Mouse (Mus musculus) layer of hippocampus, postnatal 36 days (tissue): ENCODE results near the gene Sar1a. TPM values are rescaled to one million over a fixed set of nuclear protein-coding genes. Genes with fewer than 3 reads are reported as not detected.
A peak's percentile ranks its signal among the peaks of the same experiment; 100 is the strongest.

Source experiments
- DNase-seq, 2 experiments: peaks; one replicate each; pipeline ENCODE4 v3.0.0; 2022
- total RNA-seq, 2 experiments: library from RNA; stranded (reverse); gene quantifications; 2 replicates each; pipeline ENCODE4 v1.2.3; 2021

Gene Sar1a
- 100 to 1,000 TPM; 120 to 122 TPM for total RNA-seq

DNA sequence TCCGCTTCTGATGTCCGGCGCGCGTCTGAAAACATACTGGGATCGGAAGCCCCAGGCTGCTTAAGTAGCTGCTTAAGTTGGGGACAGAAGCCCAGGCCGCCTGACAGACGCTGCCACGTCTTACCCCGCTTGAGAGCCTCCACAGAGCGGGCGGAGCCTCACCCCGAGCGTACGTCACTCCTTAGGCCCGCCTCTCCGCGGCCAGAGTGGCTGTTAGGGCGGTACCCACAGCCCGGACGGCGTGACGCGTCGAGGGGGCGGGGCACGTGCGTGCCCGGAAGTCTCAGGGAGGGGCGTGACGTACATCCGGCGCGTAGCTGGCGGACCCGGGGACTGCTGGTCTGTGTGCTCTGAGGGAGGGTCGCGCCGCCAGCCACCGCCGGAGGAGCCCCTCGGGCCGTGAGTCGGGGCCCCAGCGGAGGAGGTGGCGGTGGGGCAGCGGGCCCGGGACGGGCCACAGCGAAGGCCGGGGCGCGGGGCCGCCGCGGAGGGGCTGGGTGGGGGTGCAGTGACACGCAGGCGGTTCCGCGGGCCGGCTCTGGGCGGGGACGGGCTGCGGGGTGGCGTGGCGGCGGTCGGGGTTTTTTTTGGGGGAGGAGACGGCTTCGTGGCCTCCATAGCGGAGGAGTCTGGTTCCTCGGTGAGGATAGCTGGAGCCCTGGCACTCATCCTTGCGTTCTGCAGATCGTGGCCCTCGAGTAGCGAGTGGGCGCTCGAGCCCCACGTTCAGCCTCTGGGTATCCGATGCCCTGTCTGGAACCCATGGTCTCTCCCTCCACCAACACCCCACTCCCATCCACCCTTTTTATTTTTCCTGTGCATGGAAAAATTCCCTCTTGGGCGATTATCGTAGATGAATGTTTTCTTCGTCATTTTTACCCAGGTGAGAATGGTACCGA is at the start of gene Sar1a:
TSS of gene Sar1a (plus strand) at position 285 of the 899 bp plus-strand sequence.
- DNase-seq = peak; percentile 98 to 99

DNA sequence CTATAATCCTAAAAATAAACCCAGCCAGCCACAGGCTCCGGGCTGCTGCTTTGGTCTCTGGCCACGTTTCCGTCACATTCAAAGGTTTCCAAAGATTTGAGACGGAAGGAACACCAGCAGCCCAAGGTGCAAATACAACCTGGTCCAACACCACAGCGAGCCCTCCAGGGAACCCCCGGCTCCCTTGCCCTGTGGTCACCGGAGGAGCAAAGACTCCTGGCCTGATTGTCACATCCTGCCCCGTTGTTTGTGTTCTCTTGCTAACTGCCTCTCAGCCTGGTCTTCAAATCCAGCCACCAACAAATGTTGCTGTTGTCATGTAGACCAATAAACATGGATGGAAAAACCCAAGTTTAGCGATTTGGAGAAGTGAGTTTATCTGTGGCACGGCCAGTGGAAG is 47.7 kb upstream of the Sar1a start:
- DNase-seq = no peak

- DNase-seq = no peak
These were observed 43.0 kb upstream of the Sar1a start for GRCm38 (mm10) chr10:61637055-61637454.

- DNase-seq = no peak
These were observed 39.7 kb upstream of the Sar1a start for GRCm38 (mm10) chr10:61640363-61640762.

GRCm38 (mm10) chr10:61646557-61646956 is 33.5 kb upstream of the Sar1a start:
- DNase-seq = no peak

DNA sequence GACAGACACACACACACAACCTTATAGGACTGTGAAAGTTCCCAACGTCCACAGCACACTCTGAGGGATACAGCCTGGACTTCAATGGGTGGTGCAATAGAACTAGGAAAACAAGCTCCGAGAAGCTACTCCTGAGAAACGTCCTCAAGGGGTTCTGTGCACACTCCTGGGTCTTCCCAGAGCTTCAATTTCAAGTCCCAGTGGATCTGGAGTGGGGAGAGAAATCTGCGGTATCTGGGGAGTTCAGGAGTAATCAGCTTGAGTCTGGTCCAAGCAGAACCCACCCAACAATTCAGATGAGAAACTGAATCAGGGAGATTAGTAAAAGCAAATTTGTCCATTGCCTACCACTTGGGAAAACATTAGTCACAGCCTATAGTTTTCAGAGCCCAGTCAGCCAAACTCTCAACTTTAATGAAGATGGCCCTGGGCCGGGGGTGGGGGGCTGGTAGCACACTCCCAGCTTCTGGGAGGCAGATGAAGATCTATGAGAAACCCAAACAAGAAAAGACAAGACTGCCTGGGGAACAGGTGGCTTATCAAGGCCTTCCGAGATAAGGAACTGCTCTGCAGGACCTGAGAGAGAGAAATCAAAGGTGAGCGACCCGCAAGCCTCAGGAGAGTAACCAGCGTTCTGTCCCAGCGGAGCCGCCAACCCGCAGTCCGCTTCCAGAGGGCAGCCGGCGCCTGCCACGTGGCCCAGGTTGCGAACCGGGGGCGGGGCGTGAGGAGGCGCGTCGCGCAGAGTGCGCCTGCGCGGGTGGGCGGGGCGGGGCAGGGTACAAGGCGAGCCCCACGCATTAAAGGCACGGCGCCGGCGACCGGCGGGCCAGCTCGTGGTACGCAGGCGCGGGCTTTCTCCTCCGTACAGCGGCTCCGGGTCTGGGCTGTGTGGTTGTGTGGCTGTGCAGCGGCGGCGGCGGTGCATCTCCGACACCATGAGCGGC is 32.0 kb upstream of the Sar1a start, which contains the start of gene Ppa1:
TSS of gene Ppa1 (plus strand) at position 763 of the 947 bp plus-strand sequence.
- DNase-seq = peak; percentile 83 to 86

DNA sequence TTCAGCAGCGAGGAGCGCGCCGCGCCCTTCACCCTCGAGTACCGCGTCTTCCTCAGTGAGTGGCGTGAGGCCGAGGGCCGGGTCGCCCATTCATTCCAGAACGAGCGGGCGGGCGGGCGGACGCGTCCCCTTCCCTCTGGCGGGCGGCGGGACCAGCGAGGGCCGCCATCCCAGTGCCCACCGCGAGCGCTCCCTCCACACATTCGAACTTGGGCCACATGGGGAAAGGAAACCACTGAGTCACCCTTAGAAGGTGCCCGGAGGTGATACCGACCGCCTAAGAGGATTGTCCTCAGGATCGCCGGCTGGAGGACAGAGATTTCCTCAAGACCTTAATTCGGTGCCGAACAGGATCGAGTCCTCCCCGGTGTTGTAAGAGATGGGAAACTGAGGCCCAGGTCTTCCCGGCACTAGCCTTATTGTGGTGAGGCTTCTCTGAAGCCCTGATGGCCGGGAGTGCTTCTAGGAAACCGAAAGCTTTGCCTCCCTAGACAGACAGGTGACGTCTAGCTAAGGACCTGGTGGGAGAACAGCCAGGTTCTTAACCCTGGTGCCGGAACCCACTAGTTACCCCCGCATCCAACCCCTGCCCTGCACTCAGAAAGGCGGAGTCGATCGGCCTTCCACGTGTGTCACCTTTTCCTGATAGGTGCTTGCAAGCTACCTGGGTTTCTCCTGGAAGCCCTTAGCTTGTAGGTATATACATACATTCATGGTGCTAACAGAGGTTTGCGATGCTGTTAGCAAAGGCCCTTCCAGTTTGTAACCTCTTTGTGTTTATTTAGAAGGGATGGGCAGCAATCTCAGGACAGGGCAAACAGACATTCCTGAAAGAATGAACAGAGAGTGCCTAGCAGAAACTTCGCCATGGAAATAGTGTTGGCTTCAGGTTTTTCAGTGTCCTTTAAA is 31.1 kb upstream of the Sar1a start:
- DNase-seq = peak in 1 of 2 experiments; percentile 18

DNA sequence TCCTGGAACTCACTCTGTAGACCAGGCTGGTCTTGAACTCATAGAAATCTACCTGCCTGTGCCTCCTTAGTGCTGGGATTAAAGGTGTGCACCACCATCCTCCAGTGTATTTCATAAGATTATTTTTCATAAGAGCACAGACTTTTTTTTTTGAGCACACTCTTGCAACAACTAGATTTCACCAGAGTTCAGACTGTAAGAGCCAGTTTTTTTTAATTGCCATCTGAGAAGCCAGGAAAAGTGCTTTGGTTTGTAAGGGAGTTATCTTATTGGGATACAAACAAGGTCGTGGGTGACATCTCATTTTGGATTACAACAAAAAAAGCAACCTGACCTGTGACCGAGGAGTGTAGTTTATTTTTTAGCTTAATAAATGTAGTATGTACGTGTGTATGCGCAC is 26.0 kb upstream of the Sar1a start:
- DNase-seq = no peak

DNA sequence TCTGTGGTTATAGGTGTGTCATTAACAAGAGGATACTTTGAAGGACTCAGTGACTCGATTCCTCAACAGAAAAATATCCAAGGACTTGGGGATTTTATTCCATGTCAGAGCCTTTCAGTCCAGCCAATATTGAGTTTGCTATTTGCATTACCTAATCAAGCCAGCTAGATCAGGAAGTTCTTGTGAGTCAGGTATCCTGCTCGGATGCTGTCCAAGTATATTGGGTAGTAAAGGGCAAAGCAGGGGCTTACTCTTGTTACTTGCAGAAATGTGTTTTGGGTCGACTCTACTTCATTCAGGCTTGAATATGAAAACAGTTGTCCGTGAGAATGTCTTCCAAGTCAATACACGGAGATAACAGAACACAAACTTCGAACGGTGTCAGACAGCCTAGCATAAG is 25.4 kb upstream of the Sar1a start:
- no peak for DNase-seq

DNA sequence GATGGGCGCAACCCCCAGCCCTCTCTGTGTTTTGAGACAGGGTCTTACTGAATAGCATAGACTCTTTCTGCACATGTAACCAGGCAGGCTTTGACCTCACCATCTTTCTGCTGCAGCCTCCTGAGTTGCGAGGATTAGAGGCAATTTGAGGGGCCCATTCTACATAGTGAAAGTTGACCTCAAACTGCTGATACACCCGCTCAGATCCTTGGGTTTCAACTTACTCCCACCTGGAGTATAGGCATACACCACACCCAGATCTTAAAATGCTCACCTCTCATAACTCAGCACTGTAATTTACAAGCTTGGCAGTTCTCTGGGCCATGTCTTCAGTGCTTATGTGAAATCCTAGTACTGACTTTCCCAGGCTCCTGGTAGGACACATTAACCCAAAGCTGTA is 24.9 kb upstream of the Sar1a start:
- no peak for DNase-seq

GRCm38 (mm10) chr10:61656928-61657882 is 22.9 kb upstream of the Sar1a start:
- no peak for DNase-seq

DNA sequence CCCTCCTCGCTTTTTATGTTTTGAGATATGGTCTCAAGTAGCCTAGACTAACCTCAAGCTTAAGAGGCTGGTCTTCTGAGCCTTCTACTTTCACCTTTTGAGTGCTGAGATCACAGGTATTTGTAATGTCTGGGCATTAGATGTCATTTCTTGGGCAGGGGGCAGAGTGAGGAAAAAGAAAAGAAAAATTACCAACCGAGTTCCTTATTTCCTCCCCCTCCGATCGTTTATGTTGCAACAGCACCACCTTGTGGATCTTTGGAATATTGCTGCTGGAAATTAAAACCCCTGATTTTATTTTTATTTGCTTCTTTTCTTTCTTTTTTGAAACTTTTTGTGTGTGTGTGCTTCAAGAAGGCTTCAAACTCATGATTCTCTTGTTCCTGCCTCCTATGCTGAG is 22.1 kb upstream of the Sar1a start:
- no peak for DNase-seq

DNA sequence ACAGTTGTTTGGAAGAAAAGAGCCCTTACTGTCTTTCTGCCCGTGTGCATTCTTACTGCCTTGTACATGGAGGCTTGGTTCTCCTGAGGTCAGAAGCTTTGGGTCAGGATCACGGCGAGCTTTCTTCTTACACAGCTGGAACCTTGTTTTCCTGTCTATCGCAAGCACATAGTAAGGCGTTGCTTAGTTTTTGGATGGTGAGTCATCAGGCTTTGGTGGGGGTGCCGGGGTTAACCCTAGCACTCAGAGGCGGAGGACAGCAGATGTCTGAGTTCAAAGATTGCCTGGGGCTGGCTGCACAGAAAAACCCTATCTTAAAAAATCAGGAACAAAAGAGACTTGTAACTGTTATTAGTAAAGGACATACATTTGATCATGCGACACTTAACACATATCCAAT is 18.2 kb upstream of the Sar1a start:
- DNase-seq = no peak

- DNase-seq = peak in 1 of 2 experiments; percentile 11
These were observed 17.6 kb upstream of the Sar1a start for GRCm38 (mm10) chr10:61662391-61662988.

- no peak for DNase-seq
These were observed 15.0 kb upstream of the Sar1a start for GRCm38 (mm10) chr10:61665111-61665510.

DNA sequence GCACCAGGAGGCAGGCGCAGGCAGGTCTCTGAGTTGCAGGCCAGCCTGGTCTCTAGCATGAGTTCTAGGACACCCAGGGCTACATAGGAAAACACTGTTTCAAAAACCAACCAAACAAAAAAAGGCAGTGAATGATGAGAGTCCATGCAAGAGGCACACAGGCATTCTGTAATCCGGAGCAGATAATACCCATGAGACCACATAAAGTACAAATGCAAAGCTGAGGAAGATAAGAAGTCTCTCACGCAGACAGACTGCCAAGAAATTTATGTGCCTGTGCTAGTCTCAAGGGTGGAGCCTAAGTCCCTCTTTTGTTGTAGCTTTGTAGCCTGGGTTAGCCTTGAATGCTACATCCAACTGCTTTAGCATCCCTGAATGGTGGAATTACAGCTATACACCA is 14.4 kb upstream of the Sar1a start:
- no peak for DNase-seq

- DNase-seq = no peak
These were observed 10.8 kb upstream of the Sar1a start for GRCm38 (mm10) chr10:61669289-61669688.

DNA sequence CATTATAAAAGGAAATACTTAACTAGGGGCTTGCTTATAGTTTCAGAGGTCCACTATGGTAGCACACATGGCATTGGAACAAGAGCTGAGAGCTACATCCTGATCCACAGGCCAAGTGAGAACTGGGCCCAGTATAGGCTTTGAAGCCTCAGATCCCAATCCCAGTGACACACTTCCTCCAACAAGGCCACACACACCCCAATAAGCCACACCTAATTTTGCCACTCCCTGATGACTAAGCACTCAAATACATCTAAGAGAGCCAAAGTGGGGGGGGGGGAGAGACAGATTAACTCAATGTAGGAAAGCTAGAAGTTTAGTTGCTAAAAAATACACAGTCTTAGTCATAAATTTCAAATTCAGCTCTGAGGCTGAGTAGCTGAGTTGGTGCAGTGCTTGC is 10.2 kb upstream of the Sar1a start:
- DNase-seq = no peak

DNA sequence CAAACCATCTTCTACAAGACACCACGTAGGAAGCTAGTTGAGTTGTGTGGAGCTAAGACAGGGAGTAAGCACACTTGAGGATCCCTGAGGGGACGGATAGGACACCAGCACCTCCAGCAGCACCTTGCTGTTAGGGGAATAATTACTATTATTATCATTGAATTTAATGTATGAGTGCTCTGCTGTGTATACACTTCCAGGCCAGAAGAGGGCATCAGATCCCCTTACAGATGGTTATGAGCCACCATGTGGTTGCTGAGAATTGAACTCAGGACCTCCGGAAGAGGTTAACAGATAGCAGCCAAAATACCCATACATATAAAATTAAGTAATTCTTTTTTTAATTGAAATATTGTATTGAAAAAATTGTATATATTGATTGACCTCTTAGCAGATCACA is 9.3 kb upstream of the Sar1a start:
- no peak for DNase-seq

- no peak for DNase-seq
These were observed 4.2 kb upstream of the Sar1a start for GRCm38 (mm10) chr10:61675935-61676334.
